Mouse (Mus musculus) liver, embryonic 14.5 days (tissue): ENCODE results near the gene Il27. TPM values are rescaled to one million over a fixed set of nuclear protein-coding genes. Genes with fewer than 3 reads are reported as not detected.

Experiments used
- ATAC-seq: fragments of 200-750 bp; cut with Nextera tagmentation; 2 replicates; pipeline ENCODE4 v1.8.0; 2017; ENCODE audit warnings: moderate number of reproducible peaks, mild to moderate bottlenecking, moderate library complexity; ENCODE audit not compliant: insufficient read depth
- DNase-seq, 3 experiments: peaks; one replicate each; pipeline ENCODE4 v3.0.0-alpha.2; 2012 to 2013; ENCODE audit warnings: low read depth in 3 of 3, low spot score in 3 of 3
- H3K27ac ChIP-seq: fragments of 300-500 bp; sonication (generic); 2 replicates; pipeline ENCODE4 v1.5.1; 2014; ENCODE audit warnings: moderate library complexity, mild to moderate bottlenecking, control low read depth, inconsistent platforms
- H3K27me3 ChIP-seq: fragments of 300-500 bp; sonication (generic); 2 replicates; pipeline ENCODE4 v1.6.1; 2014; ENCODE audit warnings: mild to moderate bottlenecking, low read length, moderate library complexity; ENCODE audit not compliant: control insufficient read depth, insufficient read depth
- H3K36me3 ChIP-seq: fragments of 300-500 bp; sonication (generic); replicated peaks from 2 replicates; pipeline ENCODE4 v1.6.1; 2014; ENCODE audit warnings: low read depth; ENCODE audit not compliant: control insufficient read depth, insufficient read depth
- H3K4me1 ChIP-seq, 2 experiments: fragments of 200-500 bp in 1 of 2; fragments of 300-500 bp in 1 of 2; sonication (generic) in 1 of 2; replicated peaks; 2 replicates each; pipeline ENCODE4 v1.6.1; 2012 to 2014; ENCODE audit warnings: antibody characterized with exemption in 1 of 2, inconsistent platforms in 1 of 2, low read length in 1 of 2; ENCODE audit not compliant: control insufficient read depth in 2 of 2, insufficient read depth in 2 of 2
- H3K4me2 ChIP-seq: fragments of 300-500 bp; sonication (generic); 2 replicates; pipeline ENCODE4 v1.6.1; 2014; ENCODE audit warnings: low read depth, mild to moderate bottlenecking, control low read depth, moderate library complexity
- H3K4me3 ChIP-seq, 2 experiments: fragments of 200-500 bp in 1 of 2; fragments of 300-500 bp in 1 of 2; sonication (generic) in 1 of 2; 2 replicates each; pipeline ENCODE4 v1.5.1; 2012 to 2014; ENCODE audit warnings: low read depth in 2 of 2, low read length in 2 of 2, mild to moderate bottlenecking in 2 of 2, control low read depth in 1 of 2, inconsistent platforms in 1 of 2, moderate library complexity in 1 of 2; ENCODE audit not compliant: insufficient read depth in 1 of 2
- H3K9ac ChIP-seq: fragments of 300-500 bp; sonication (generic); replicated peaks from 2 replicates; pipeline ENCODE4 v1.6.1; 2014; ENCODE audit warnings: mild to moderate bottlenecking, control low read depth, moderate library complexity
- H3K9me3 ChIP-seq: fragments of 300-500 bp; sonication (generic); 2 replicates; pipeline ENCODE4 v1.6.1; 2016; ENCODE audit warnings: low read length, mixed read lengths; ENCODE audit not compliant: control insufficient read depth
- CTCF ChIP-seq: IDR thresholded peaks from 2 replicates; pipeline ENCODE4 v1.5.1; 2016; ENCODE audit warnings: antibody characterized with exemption, low read depth, control low read depth
- EP300 ChIP-seq: IDR thresholded peaks from 2 replicates; pipeline ENCODE4 v1.6.1; 2016; ENCODE audit warnings: antibody characterized with exemption, low read depth
- WGBS: fragments of 180-500 bp; shearing (Covaris S2); extraction: QIAGEN DNeasy Blood & Tissue Kit; methylation state at CpG from one replicate; pipeline ENCODE4 v1.1.7; 2014; ENCODE audit not compliant: insufficient replicate concordance; 5-methylcytosine and 5-hydroxymethylcytosine counted together
- polyA plus RNA-seq, 2 experiments: library from polyadenylated mRNA; depleted of rRNA in 1 of 2; stranded (reverse) in 1 of 2; unstranded in 1 of 2; fragments of >200 nt; fragmentation: Nextera tagmentation in 1 of 2; extraction: Ambion mirVana in 1 of 2; gene quantifications; 2 replicates each; pipeline versions ENCODE4 v1.2.1 to v1.2.3; 2012 to 2014

The Il27 gene
- polyA plus RNA-seq, 2 experiments = 0.07 TPM; not detected in 1

- Histone ChIP-seq H3K4me1 (peaks cover 3 to 10% of the 10 kb centered on the region in 2 experiments; a peak in 3 of 4 replicates), H3K4me3 (peak overlapping the region; percentile 68 to 93), H3K4me2 (peak overlapping the region; percentile 75), H3K9ac (peak overlapping the region; percentile 67), H3K9me3 (no peaks in the 10 kb centered on the region), H3K36me3 (no peaks in the 10 kb centered on the region), H3K27me3 (no peaks in the 10 kb centered on the region), H3K27ac (peak overlapping the region; percentile 56; the same call in 1 of the 2 replicates)
- TF ChIP-seq CTCF = no peak
- no peak for TF ChIP-seq EP300
- WGBS = under 1% methylated on average over 22 of the region's 22 CpGs
- peak; percentile 69 to 82 (median 69) for DNase-seq
- ATAC-seq = peak; percentile 81
These were observed 11.5 kb downstream of the Il27 start for GRCm38 (mm10) chr7:126583251-126583709.

GRCm38 (mm10) chr7:126582759-126583158 lies 12.0 kb downstream of the Il27 start:
- TF ChIP-seq CTCF (no peak), EP300 (no peak)
- ATAC-seq (peak; percentile 48), DNase-seq (no peak)
- Histone ChIP-seq H3K9me3 (no peaks in the 10 kb centered on the region), H3K4me1 (peaks cover 3 to 10% of the 10 kb centered on the region in 2 experiments; a peak in 3 of 4 replicates), H3K4me2 (peak overlapping the region; percentile 75), H3K4me3 (peak overlapping the region; percentile 68 to 93), H3K27me3 (no peaks in the 10 kb centered on the region), H3K9ac (peak overlapping the region; percentile 67), H3K36me3 (no peaks in the 10 kb centered on the region), H3K27ac (no peak overlapping the region)
- 6% methylated on average over 20 of the region's 20 CpGs for WGBS

DNA sequence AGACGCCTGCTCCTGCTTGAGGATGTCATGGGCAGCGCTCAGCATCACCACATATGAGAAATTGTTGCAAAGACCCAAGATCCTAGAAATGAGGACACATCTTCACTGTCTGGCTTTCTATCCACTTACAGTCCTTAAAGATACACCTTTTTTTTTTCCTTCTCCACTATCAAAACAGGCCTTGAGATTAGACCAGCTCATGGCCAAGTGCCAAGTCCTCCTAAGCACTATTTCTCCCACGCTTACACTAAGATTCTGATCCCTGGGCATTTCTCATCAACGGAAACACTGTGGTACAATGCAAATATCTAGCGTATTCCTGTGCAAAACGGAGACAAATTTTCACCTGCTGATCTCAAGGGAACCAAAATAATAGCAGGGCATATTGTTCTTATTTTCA lies 13.1 kb downstream of the Il27 start:
- 72% methylated on average over 6 of the region's 6 CpGs for WGBS
- DNase-seq (no peak), ATAC-seq (no peak)
- Histone ChIP-seq H3K27me3 (no peaks in the 10 kb centered on the region), H3K36me3 (no peaks in the 10 kb centered on the region), H3K9me3 (no peaks in the 10 kb centered on the region), H3K9ac (no peak overlapping the region), H3K4me1 (peaks cover 3 to 10% of the 10 kb centered on the region in 2 experiments; a peak in 3 of 4 replicates), H3K4me3 (no peak overlapping the region), H3K4me2 (no peak overlapping the region), H3K27ac (no peak overlapping the region)
- TF ChIP-seq CTCF (no peak), EP300 (no peak)

DNA sequence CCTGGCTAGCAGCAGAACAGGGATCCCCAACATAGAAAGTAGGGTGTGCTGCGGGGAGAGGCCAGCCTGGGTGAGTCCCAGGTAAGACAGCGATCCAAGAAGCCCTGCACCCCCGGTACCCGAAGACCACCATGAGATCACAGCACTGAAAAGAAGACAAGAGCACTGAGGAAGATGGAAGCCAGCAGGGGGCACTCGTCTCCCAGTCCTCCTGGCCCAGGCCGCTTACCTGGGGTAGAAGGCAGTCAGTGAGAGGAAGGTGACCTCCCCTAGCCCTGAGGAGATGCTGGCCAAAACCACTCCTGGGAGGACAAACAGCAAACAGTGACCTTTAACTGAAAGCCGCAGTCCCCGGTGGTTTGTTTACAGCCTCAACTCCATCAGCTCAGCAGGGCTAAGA lies 15.6 kb downstream of the Il27 start:
- whole genome bisulfite sequencing = 51% methylated on average over 8 of the region's 8 CpGs
- Histone ChIP-seq H3K4me1 (peaks cover 3 to 7% of the 10 kb centered on the region in 2 experiments; a peak in 3 of 4 replicates), H3K27ac (no peak overlapping the region), H3K4me2 (no peak overlapping the region), H3K9me3 (no peaks in the 10 kb centered on the region), H3K9ac (no peak overlapping the region), H3K27me3 (no peaks in the 10 kb centered on the region), H3K36me3 (no peaks in the 10 kb centered on the region), H3K4me3 (no peak overlapping the region)
- ATAC-seq = no peak
- TF ChIP-seq CTCF (peak; percentile 78), EP300 (no peak)
- DNase-seq = no peak

DNA sequence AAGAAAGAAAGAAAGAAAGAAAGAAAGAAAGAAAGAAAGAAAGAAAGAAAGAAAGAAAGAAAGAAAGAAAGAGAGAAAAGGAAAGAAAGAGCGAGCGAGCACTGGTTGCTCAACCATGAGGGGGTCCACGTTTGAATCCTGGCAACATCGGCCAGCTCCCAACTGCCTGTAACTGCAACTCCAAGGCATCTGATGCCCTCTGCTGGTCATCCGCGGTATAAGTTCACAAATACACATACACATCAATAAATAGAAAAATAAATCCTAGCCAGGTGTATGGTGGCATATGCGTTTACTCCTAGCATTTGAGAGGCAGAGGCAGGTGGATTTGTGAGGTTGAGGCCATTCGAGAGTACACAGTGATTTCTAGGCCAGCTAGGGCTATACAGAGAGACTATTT lies 17.8 kb downstream of the Il27 start:
- DNase-seq (peak; percentile 52 to 59 (median 56)), ATAC-seq (no peak)
- no peak overlapping the region for H3K27ac ChIP-seq
- H3K4me3 ChIP-seq = no peak overlapping the region
- H3K36me3 ChIP-seq = no peaks in the 10 kb centered on the region
- H3K9ac ChIP-seq = no peak overlapping the region
- TF ChIP-seq EP300 (no peak), CTCF (peak; percentile 86)
- WGBS = 36% methylated on average over 8 of the region's 8 CpGs
- H3K4me1 ChIP-seq = no peaks in the 10 kb centered on the region
- no peaks in the 10 kb centered on the region for H3K27me3 ChIP-seq
- no peak overlapping the region for H3K4me2 ChIP-seq
- H3K9me3 ChIP-seq = no peaks in the 10 kb centered on the region
